Mouse (Mus musculus) liver, embryonic 12.5 days (tissue): ENCODE measurements around the gene Depp1. TPM values are rescaled to one million over a fixed set of nuclear protein-coding genes. Genes with fewer than 3 reads are reported as not detected.

ENCODE experiments used
- ATAC-seq: fragments of 200-750 bp; cut with Nextera tagmentation; 2 replicates; pipeline ENCODE4 v1.8.0; 2017; ENCODE audit warnings: moderate number of reproducible peaks, mild to moderate bottlenecking, moderate library complexity
- H3K27ac ChIP-seq: fragments of 300-500 bp; sonication (generic); 2 replicates; pipeline ENCODE4 v1.5.1; 2016; ENCODE audit warnings: mild to moderate bottlenecking
- H3K27me3 ChIP-seq: fragments of 300-500 bp; sonication (generic); replicated peaks from 2 replicates; pipeline ENCODE4 v1.6.1; 2016; ENCODE audit warnings: mild to moderate bottlenecking, moderate library complexity
- H3K36me3 ChIP-seq: fragments of 300-500 bp; sonication (generic); 2 replicates; pipeline ENCODE4 v1.6.1; 2016; ENCODE audit warnings: mild to moderate bottlenecking, moderate library complexity
- H3K4me1 ChIP-seq: fragments of 300-500 bp; sonication (generic); 2 replicates; pipeline ENCODE4 v1.6.1; 2016
- H3K4me2 ChIP-seq: fragments of 300-500 bp; sonication (generic); 2 replicates; pipeline ENCODE4 v1.6.1; 2016; ENCODE audit warnings: mild to moderate bottlenecking, moderate library complexity
- H3K4me3 ChIP-seq: fragments of 300-500 bp; sonication (generic); 2 replicates; pipeline ENCODE4 v1.5.1; 2016; ENCODE audit warnings: mild to moderate bottlenecking, moderate library complexity
- H3K9ac ChIP-seq: fragments of 300-500 bp; sonication (generic); 2 replicates; pipeline ENCODE4 v1.6.1; 2016; ENCODE audit warnings: mild to moderate bottlenecking, moderate library complexity
- H3K9me3 ChIP-seq: fragments of 300-500 bp; sonication (generic); replicated peaks from 2 replicates; pipeline ENCODE4 v1.6.1; 2016; ENCODE audit warnings: mild to moderate bottlenecking, moderate library complexity
- WGBS: fragments of 180-500 bp; shearing (Covaris S2); methylation state at CpG from one replicate; pipeline ENCODE4 v1.1.7; 2016; ENCODE audit not compliant: insufficient replicate concordance; 5-methylcytosine and 5-hydroxymethylcytosine counted together
- microRNA-seq: library from miRNA; unstranded; fragments of <30 nt; microRNA quantifications from one replicate; pipeline ENCODE4, GENCODE M21; 2017
- polyA plus RNA-seq: library from polyadenylated mRNA; unstranded; fragments of >200 nt; fragmentation: Nextera tagmentation; extraction: Ambion mirVana; gene quantifications from 2 replicates; pipeline ENCODE4 v1.2.1, GENCODE M21; 2016

Gene Depp1
- polyA plus RNA-seq, 1 experiment from 2014 or later, result 2.2 TPM

DNA sequence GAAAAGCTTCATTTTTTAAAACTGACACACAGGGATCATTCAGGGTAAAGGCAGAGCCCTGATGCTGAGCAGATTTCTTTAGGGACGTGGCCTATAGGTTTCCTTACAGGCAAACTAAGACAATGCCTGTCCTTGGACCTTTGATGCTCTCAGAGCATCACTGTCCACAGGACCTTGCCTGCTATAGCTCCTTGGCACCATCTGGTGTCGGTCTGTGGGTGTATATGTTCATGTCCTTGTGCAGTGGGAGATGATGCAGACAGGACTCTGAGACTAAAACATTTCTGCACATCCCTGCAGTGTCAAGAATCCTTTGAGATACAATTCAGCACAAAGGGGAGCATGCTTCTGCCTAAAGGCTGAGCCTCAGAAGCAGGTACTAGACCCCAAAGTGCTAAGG is 47.0 kb downstream of the Depp1 start:
- Histone ChIP-seq H3K9me3 (no peaks in the 10 kb centered on the region), H3K4me2 (no peak overlapping the region), H3K4me1 (no peaks in the 10 kb centered on the region), H3K36me3 (no peaks in the 10 kb centered on the region), H3K27ac (no peak overlapping the region), H3K4me3 (no peak overlapping the region), H3K9ac (no peak overlapping the region), H3K27me3 (no peaks in the 10 kb centered on the region)
- WGBS, result 30% methylated on average over 2 of the region's 2 CpGs
- no peak for ATAC-seq

DNA sequence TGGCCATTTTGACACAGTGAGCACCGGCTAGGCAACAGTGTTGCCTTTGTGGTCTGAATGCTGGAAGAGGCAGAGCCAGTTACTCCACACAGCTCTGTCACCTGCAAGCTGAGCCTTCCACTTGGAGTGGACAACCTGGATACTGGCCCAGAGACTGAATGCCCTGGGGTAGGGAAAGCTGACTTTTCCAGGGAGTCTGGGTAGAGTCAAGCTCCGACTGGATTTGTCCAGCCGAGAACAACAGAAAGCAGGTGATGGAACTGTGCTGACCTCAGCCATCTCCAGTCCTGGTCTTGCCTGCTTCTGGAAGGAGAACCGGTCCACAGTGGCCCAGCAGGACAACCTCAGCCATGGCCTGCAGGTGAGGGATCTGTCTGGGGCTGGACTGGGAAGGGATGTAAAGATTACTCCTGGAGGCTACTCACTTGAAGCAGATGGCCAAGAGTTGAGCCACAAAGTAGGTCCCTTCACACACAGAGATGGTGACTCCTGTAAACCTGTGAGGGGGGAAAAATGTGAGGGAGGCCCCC is 47.6 kb downstream of the Depp1 start:
- no peak overlapping the region for H3K27ac ChIP-seq
- no peak overlapping the region for H3K4me3 ChIP-seq
- H3K4me2 ChIP-seq, result no peak overlapping the region
- H3K36me3 ChIP-seq, result no peaks in the 10 kb centered on the region
- 73% methylated on average over 4 of the region's 4 CpGs for WGBS
- no peaks in the 10 kb centered on the region for H3K27me3 ChIP-seq
- ATAC-seq, result no peak
- no peaks in the 10 kb centered on the region for H3K9me3 ChIP-seq
- H3K4me1 ChIP-seq, result no peaks in the 10 kb centered on the region
- no peak overlapping the region for H3K9ac ChIP-seq

DNA sequence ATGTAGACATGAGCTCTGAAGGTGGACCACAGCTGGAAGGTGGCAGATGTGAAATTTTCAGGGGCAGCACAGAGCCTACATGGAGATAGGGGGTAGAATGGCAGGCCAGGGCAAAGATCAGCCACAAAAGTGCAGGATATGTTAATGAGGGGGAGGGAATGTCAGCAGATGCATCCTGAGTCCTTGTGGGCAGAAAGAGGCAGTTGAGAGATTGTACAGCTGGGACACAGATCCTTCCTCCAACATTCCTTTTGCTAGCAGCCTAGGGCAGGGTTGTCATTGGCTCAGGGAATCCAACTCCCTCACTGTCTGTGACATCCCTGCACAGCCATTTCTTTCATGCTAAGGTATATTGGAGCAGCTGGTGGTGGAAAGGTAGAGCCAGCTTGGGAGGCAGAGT is 50.4 kb downstream of the Depp1 start:
- H3K4me2 ChIP-seq, result no peak overlapping the region
- H3K9me3 ChIP-seq, result no peaks in the 10 kb centered on the region
- H3K4me3 ChIP-seq, result no peak overlapping the region
- H3K36me3 ChIP-seq, result no peaks in the 10 kb centered on the region
- H3K9ac ChIP-seq, result no peak overlapping the region
- H3K27ac ChIP-seq, result no peak overlapping the region
- H3K27me3 ChIP-seq, result no peaks in the 10 kb centered on the region
- no peak for ATAC-seq
- H3K4me1 ChIP-seq, result no peaks in the 10 kb centered on the region

Small RNA genes lying within 50 kb of the gene (microRNA-seq; reads per million reads assigned to microRNA genes)
- not detected for gene Mir7043

Other genes with a start within 250 kb of the Depp1 start
- 3.9 and 4.0 TPM in 2 replicates for gene Alox5, start 189.4 kb upstream of the Depp1 start, polyA plus RNA-seq
- gene Olfr211, start 161.5 kb upstream of the Depp1 start, polyA plus RNA-seq, result not detected in 2 replicates
- gene Olfr212, start 144.1 kb upstream of the Depp1 start, polyA plus RNA-seq, result not detected in 2 replicates
- not detected in 2 replicates for gene Olfr213, start 112.2 kb upstream of the Depp1 start, polyA plus RNA-seq
- 0.26 and 0.37 TPM in 2 replicates for gene Gm5580, start 99.5 kb upstream of the Depp1 start, polyA plus RNA-seq
- not detected in 2 replicates for gene Olfr214, start 96.4 kb upstream of the Depp1 start, polyA plus RNA-seq
- gene Olfr215, start 66.4 kb upstream of the Depp1 start, polyA plus RNA-seq, result not detected in 2 replicates
- 43.6 and 45.1 TPM in 2 replicates for gene Zfp422, start 21.6 kb upstream of the Depp1 start, polyA plus RNA-seq
- 3.3 and 4.0 TPM in 2 replicates for gene Rassf4, start 23.3 kb downstream of the Depp1 start, polyA plus RNA-seq
- 0.01 and 0.02 TPM in 2 replicates for gene Tmem72, start 66.3 kb downstream of the Depp1 start, polyA plus RNA-seq